Mouse (Mus musculus) lung, postnatal 25 days (tissue): Measurements from ENCODE around the gene C1qtnf9.

Source experiments
- DNase-seq: peaks from one replicate; pipeline ENCODE4 v3.0.0; 2022; ENCODE audit warnings: low spot score

Gene C1qtnf9

GRCm38 (mm10) chr14:60767884-60768283 is at the start of gene C1qtnf9:
Gene C1qtnf9 (plus strand): TSS chr14:60768134.
- no peak for DNase-seq

DNA sequence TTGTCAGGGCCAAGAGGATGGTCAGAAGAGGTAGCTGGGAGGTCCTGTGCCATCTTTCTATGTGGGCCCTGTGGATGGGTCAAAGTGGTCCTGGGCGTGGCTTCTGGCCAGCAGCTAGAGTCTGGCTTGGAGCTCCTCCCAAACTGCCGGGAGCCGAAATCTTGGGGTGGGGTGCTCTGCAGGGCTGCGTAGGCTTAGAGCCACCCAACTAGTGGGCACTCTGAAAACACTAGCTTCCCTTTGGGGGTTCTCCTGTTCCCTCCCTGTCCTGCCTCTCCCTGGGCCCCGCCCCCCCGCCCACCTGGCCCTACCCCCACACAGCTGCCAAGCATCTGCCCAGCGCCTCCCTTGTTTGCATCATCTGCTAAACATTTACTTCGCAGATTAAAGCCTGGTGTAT is 46.6 kb upstream of the C1qtnf9 start:
- DNase-seq, result no peak

DNA sequence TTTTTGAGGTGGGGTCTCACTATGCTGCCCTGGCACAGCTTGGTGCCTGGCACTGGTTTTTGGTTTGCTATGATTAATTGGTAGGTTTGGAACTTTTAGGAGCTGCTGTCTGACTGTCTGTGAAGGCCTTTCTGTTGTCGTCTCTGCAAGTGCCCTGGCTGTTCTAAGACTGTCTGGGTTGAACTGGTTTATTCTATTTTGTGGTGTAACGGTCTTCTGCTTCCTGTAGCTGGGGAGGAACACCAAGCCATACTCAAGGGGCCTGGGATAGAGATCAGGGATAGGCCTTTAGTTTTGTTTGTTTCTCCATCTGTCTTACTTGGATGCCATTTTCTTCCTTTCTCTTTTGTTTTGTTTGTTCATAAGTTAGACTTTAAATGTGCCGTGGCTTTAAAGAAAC is 46.0 kb upstream of the C1qtnf9 start:
- no peak for DNase-seq

GRCm38 (mm10) chr14:60726091-60726490 is 41.8 kb upstream of the C1qtnf9 start:
- DNase-seq, result no peak

DNA sequence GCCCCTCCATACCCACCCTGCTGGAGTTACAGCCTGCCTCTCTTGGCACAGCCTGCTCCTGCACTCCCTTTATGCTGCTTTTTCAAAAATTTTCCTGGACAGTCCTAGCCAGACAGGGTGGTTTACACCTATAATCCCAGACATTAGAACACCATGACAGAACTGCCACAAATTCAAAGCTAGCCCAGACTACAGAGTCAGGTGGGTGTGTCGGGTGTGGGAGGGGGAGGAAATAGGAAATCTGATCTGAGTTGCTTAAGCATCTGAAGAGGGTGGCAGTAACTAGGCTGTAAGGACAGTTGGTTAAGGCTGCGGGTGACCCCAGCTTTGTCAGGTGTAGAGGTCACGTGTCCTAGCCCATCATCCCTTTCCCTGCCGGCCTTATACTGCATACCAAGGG is 40.8 kb upstream of the C1qtnf9 start:
- DNase-seq, result no peak

DNA sequence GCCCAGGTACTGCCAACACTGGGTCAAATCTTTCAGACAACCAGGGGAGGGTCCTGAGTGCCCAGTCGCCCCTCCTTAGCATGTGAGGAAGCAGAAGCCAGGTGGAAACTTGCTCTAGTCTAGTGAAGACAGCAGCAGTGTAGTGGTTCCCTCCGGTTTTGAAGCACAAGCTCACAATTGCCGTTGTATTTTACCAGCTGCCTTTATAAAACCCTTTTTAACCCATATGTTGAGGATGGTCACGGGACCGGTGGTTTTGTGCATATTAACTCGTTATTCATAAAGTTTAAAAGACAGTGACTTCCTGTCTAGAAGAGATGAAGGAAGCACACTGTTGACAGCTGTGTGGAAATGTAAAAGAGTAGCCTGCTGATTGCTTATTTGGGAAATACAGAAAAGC is 35.9 kb upstream of the C1qtnf9 start:
- no peak for DNase-seq

DNA sequence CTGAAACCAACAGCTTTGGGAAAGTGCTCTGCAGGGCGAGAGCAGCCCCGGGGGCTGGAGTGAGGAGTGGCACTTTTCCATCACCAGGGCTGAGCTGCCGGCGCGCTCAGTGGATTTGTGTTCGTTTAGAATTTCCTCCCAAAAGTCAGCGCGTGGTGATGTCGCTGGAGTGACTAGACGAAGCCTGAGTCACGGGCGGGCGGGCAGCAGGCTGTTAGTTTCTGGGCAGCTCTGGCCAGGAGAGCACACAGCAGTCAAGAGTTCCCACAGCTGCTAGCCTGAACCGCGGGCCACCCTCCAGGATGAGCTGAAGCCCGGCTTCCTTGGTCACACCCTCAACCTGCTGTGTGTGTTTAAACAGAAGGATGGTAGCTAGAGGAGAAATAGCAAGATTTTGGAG is 35.1 kb upstream of the C1qtnf9 start:
- DNase-seq, result peak; percentile 48

GRCm38 (mm10) chr14:60733706-60734105 is 34.2 kb upstream of the C1qtnf9 start:
- no peak for DNase-seq

DNA sequence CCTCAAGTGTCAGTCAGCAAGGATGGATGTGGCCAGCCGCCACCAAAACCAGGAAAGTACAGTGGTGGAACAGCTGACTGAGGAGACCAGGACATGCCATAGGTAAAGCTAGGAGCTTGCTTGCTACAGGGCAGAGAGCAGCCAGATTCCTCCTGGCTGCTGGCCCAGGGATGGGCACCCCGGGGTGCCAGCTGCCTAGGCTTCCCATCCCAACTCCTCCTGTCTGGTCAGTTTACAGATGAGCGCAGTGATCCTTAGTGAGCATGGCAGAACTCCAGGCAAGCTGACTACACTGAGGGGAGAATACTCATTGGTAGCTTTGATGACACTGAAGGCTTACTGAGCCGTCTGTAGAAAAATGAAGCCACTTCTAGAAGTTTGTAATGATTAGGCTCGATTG is 32.7 kb upstream of the C1qtnf9 start:
- DNase-seq, result no peak

GRCm38 (mm10) chr14:60735848-60736547 is 31.9 kb upstream of the C1qtnf9 start:
- no peak for DNase-seq

DNA sequence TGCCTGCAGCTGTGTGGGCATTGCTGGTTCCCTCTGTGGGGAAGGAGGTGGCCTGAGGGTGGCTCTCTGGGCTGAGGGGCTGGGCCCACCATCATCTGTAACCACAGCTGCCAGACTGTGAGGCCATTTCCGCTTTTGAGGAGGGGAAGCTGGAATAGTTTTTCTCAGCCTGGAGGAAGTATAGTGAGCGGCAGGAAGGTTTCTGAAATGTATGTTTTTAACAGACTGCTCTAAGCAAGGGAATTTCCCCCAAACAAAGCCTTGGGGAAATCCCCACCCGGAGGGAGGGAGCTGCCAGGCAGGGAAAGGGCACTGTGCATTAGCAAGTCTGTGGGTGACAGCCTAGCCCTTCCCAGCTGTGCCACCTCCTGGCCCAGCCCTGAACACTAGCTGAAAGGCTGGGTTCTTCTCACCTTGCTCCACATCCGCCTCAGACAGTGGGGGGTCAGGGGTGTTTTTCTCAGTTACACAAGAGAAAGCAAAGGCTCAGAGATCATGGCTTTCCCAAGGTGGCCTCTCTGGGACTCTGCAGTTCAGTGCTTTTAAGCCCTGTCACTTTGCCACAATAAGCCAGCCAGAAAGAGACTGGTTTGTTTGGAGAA is 31.2 kb upstream of the C1qtnf9 start:
- peak; percentile 77 for DNase-seq

- no peak for DNase-seq
Measured at GRCm38 (mm10) chr14:60737202-60737611, 30.7 kb upstream of the C1qtnf9 start.

DNA sequence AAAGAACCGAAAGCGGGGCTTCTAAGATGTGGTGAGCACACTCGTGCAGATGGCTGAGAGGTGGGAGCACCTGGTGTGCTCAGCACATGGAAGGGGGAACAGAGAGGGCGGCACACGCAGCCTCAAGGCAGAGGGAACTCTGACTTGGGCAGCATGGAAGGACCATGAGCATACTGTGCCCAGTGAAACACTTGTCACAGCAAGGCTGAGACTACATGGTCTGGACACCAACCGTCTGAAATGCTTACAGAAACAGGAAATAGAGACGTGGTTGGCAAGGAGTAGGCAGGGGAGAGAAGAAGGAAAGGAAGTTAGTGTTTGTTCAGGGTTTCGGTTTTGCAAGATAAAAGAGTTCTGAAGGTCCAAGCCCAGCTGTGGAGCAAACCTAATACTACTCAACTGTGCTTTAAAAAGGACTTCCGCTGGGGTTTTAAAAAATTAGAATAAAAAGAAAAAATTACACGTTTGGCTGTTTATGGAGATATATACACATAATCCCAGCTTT is 29.4 kb upstream of the C1qtnf9 start:
- DNase-seq, result peak; percentile 69

GRCm38 (mm10) chr14:60739155-60739554 is 28.8 kb upstream of the C1qtnf9 start:
- DNase-seq, result no peak

DNA sequence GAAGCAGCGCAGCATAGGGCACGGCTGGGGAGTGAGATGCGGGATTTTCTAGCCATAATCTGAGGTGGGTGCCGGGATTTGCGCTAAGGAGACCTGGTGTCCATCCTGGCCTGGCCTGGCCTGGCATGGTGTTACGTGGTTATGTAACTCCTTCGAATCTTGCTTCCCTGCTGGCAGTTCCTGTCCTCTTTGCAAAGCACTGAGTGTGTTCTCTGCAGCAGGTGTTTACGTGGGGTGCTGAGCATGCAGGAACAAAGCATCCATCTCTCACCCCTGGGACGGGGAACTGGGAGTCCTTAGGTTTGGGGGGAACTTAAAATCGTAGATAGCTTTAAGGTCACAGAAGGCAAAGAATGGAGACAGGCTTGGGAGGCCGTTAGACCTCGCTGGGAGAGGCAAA is 28.3 kb upstream of the C1qtnf9 start:
- no peak for DNase-seq

GRCm38 (mm10) chr14:60740507-60740906 is 27.4 kb upstream of the C1qtnf9 start:
- DNase-seq, result no peak

- DNase-seq, result no peak
Measured at GRCm38 (mm10) chr14:60741033-60741432, 26.9 kb upstream of the C1qtnf9 start.

DNA sequence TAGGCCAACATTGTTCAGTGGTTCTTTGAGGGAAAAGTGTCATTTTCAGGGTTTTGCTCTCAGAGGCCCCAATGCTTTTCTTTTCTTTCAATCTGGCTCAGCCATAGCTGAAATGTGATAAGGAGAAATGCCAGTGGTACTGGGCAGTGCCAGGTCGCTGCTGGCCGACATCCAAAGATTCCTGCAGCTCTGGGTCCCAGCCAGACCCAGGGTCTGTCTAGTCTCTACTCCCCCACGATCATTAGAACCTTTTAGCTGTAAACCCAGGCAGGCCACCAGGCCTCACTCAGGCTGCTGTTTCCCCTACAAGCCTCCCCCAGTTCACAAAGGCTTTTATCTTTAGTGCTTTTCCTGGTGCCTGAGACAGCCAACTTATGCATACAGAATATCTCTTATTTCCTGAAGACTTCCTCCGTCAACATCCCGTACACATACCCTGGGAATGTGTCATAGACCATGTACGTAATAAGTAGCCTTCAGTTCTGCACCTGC is 26.4 kb upstream of the C1qtnf9 start:
- DNase-seq, result no peak

- no peak for DNase-seq
Measured at GRCm38 (mm10) chr14:60743681-60744080, 24.3 kb upstream of the C1qtnf9 start.

DNA sequence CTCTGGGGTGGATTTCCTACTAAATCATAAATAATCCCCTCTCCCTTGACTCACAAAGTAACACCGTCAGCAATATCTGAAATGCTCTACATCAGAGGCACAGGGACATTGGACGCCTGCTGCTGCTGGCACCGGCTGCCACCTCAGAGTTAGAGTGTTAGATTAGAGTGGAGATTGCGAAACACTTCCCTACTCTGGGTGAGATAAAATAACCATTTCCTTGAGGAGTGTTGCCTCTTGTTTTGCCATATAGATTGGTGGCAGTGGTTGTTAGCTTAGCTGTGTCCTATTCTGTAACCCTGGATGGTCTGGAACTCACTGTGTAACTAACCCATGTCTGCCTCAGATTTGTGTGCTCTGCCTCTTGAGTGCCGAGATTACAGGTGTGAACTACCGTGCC is 22.7 kb upstream of the C1qtnf9 start:
- DNase-seq, result peak; percentile 68

GRCm38 (mm10) chr14:60746141-60746540 is 21.8 kb upstream of the C1qtnf9 start:
- DNase-seq, result no peak

DNA sequence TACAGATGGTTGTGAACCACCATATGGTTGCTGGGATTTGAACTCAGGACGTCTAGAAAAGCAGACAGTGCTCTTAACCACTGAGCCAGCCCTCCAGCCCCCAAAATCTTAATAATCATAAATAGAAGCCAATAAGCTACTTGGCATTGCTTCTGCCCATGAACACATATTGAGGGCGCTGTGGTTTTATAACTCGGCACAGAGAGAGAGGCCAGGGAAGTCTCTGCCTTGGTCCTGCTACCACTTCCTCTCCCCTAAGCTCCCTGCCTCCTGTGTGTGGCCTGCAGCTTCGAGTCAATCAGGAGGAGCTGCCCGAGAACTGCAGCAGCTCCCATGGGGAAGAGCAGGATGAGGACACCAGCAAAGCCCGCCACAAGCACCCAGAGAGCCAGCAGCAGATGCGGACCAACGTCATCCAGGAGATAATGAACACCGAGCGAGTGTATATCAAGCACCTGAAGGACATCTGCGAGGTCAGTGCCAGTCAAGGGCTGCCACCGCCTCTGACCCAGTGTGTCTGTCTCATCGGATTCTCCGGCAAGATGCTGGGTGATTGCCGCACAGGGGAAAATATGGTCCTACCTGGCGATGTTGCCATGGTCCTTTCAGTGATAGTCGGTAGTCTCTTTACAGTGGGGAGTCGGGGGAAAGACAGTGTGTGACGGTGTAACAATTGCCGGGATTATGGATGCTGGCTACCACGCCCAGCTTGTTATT is 20.6 kb upstream of the C1qtnf9 start:
- no peak for DNase-seq

GRCm38 (mm10) chr14:60749880-60750279 is 18.1 kb upstream of the C1qtnf9 start:
- DNase-seq, result no peak
